Mouse (Mus musculus) heart, embryonic 11.5 days (tissue): ENCODE data around the gene Ap2a2. TPM values are rescaled to one million over a fixed set of nuclear protein-coding genes. Genes with fewer than 3 reads are reported as not detected.
A peak's percentile ranks its signal among the peaks of the same experiment; 100 is the strongest.

Experiments used
- ATAC-seq: fragments of 200-750 bp; cut with Nextera tagmentation; replicated peaks from 2 replicates; pipeline ENCODE4 v1.8.0; 2017; ENCODE audit warnings: moderate library complexity; ENCODE audit not compliant: insufficient number of reproducible peaks, low FRiP score, low TSS enrichment
- H3K27ac ChIP-seq: fragments of 300-500 bp; sonication (generic); 2 replicates; pipeline ENCODE4 v1.5.1; 2014; ENCODE audit warnings: mild to moderate bottlenecking, low read depth, low read length
- H3K27me3 ChIP-seq: fragments of 300-500 bp; sonication (generic); 2 replicates; pipeline ENCODE4 v1.6.1; 2014; ENCODE audit warnings: mild to moderate bottlenecking, low read length, mixed read lengths; ENCODE audit not compliant: control insufficient read depth, insufficient read depth
- H3K36me3 ChIP-seq: fragments of 300-500 bp; sonication (generic); 2 replicates; pipeline ENCODE4 v1.6.1; 2014; ENCODE audit warnings: mild to moderate bottlenecking, low read length, moderate library complexity, mixed read lengths; ENCODE audit not compliant: control insufficient read depth, insufficient read depth
- H3K4me1 ChIP-seq: fragments of 300-500 bp; sonication (generic); 2 replicates; pipeline ENCODE4 v1.6.1; 2014; ENCODE audit warnings: low read length; ENCODE audit not compliant: control insufficient read depth, insufficient read depth
- H3K4me2 ChIP-seq: fragments of 300-500 bp; sonication (generic); 2 replicates; pipeline ENCODE4 v1.6.1; 2014; ENCODE audit warnings: mild to moderate bottlenecking, moderate library complexity
- H3K4me3 ChIP-seq: fragments of 300-500 bp; sonication (generic); 2 replicates; pipeline ENCODE4 v1.5.1; 2014; ENCODE audit warnings: low read depth, low read length
- H3K9ac ChIP-seq: fragments of 300-500 bp; sonication (generic); 2 replicates; pipeline ENCODE4 v1.6.1; 2014; ENCODE audit warnings: mild to moderate bottlenecking, low read depth, low read length, moderate library complexity
- H3K9me3 ChIP-seq: fragments of 300-500 bp; sonication (generic); replicated peaks from 2 replicates; pipeline ENCODE4 v1.6.1; 2016; ENCODE audit warnings: low read length; ENCODE audit not compliant: control insufficient read depth
- WGBS: fragments of 180-500 bp; shearing (Covaris S2); extraction: QIAGEN DNeasy Blood & Tissue Kit; methylation state at CpG from one replicate; pipeline ENCODE4 v1.1.7; 2014; ENCODE audit not compliant: insufficient replicate concordance; 5-methylcytosine and 5-hydroxymethylcytosine counted together
- polyA plus RNA-seq: library from polyadenylated mRNA; unstranded; fragments of >200 nt; fragmentation: Nextera tagmentation; extraction: Ambion mirVana; gene quantifications from 2 replicates; pipeline ENCODE4 v1.2.1, GENCODE M21; 2014

Gene Ap2a2
- polyA plus RNA-seq, 1 experiment from 2014 or later: 53.0 TPM

- H3K36me3 ChIP-seq: peaks cover 6% of the 10 kb centered on the region
- no peaks in the 10 kb centered on the region for H3K27me3 ChIP-seq
- H3K27ac ChIP-seq: no peak overlapping the region
- no peaks in the 10 kb centered on the region for H3K4me1 ChIP-seq
- H3K9ac ChIP-seq: no peak overlapping the region
- no peaks in the 10 kb centered on the region for H3K9me3 ChIP-seq
- H3K4me2 ChIP-seq: no peak overlapping the region
- H3K4me3 ChIP-seq: no peak overlapping the region
- 80% methylated on average over 4 of the region's 4 CpGs for WGBS
- 0 out of 2 replicates have a peak, but pooled peaks have one; percentile 10 for ATAC-seq
Observed at GRCm38 (mm10) chr7:141525580-141525925, 36.4 kb upstream of the Ap2a2 start.

GRCm38 (mm10) chr7:141535570-141535969 is 26.4 kb upstream of the Ap2a2 start:
- H3K9me3 ChIP-seq: no peaks in the 10 kb centered on the region
- H3K27ac ChIP-seq: no peak overlapping the region
- 71% methylated on average over 1 of the region's 1 CpGs for WGBS
- H3K4me2 ChIP-seq: no peak overlapping the region
- no peak overlapping the region for H3K4me3 ChIP-seq
- peaks cover 16% of the 10 kb centered on the region for H3K4me1 ChIP-seq
- H3K36me3 ChIP-seq: no peaks in the 10 kb centered on the region; the same call in 1 of the 2 replicates
- ATAC-seq: no peak
- no peak overlapping the region for H3K9ac ChIP-seq
- H3K27me3 ChIP-seq: no peaks in the 10 kb centered on the region

- Histone ChIP-seq H3K27ac (peak overlapping the region; percentile 57; the same call in 1 of the 2 replicates), H3K27me3 (no peaks in the 10 kb centered on the region), H3K36me3 (no peaks in the 10 kb centered on the region), H3K9me3 (no peaks in the 10 kb centered on the region), H3K4me3 (peak overlapping the region; percentile 80), H3K4me1 (peaks cover 16% of the 10 kb centered on the region), H3K9ac (peak overlapping the region; percentile 90), H3K4me2 (peak overlapping the region; percentile 95)
- 13% methylated on average over 18 of the region's 18 CpGs for WGBS
- ATAC-seq: no peak
Observed at GRCm38 (mm10) chr7:141538852-141539555, 23.0 kb upstream of the Ap2a2 start.

GRCm38 (mm10) chr7:141539556-141540311 is 22.2 kb upstream of the Ap2a2 start, which contains the start of gene Chid1:
Gene Chid1, minus strand, starts transcription at chr7:141539857.
- Histone ChIP-seq H3K4me2 (peak within 1 kb of the TSS; percentile 95), H3K4me1 (peaks cover 14% of the 10 kb centered on the region), H3K27me3 (no peaks in the 10 kb centered on the region), H3K9me3 (no peaks in the 10 kb centered on the region), H3K27ac (peak within 1 kb of the TSS; percentile 57; the same call in 1 of the 2 replicates), H3K4me3 (peak within 1 kb of the TSS; percentile 80), H3K9ac (peak within 1 kb of the TSS; percentile 90), H3K36me3 (no peaks in the 10 kb centered on the region)
- ATAC-seq: peak; percentile 96
- 1% methylated on average over 46 of the region's 46 CpGs for WGBS

- Histone ChIP-seq H3K9ac (no peak overlapping the region; the same call in 1 of the 2 replicates), H3K4me3 (peak overlapping the region; percentile 80), H3K36me3 (no peaks in the 10 kb centered on the region), H3K9me3 (no peaks in the 10 kb centered on the region), H3K4me1 (peaks cover 13% of the 10 kb centered on the region), H3K27me3 (no peaks in the 10 kb centered on the region), H3K27ac (no peak overlapping the region), H3K4me2 (peak overlapping the region; percentile 95)
- 58% methylated on average over 13 of the region's 13 CpGs for WGBS
- no peak for ATAC-seq
Observed at GRCm38 (mm10) chr7:141540312-141541081, 21.5 kb upstream of the Ap2a2 start.

- ATAC-seq: no peak
- WGBS: 82% methylated on average over 4 of the region's 4 CpGs
Observed at GRCm38 (mm10) chr7:141541681-141542080, 20.3 kb upstream of the Ap2a2 start.

GRCm38 (mm10) chr7:141542588-141542987 is 19.4 kb upstream of the Ap2a2 start:
- H3K36me3 ChIP-seq: no peaks in the 10 kb centered on the region
- 84% methylated on average over 2 of the region's 2 CpGs for WGBS

More at GRCm38 (mm10) chr7:141541681-141542080, 20.3 kb upstream of the Ap2a2 start:
- Histone ChIP-seq H3K9ac (no peak overlapping the region), H3K9me3 (no peaks in the 10 kb centered on the region), H3K27ac (no peak overlapping the region), H3K27me3 (no peaks in the 10 kb centered on the region), H3K4me3 (no peak overlapping the region), H3K36me3 (no peaks in the 10 kb centered on the region), H3K4me2 (no peak overlapping the region), H3K4me1 (peaks cover 13% of the 10 kb centered on the region)

GRCm38 (mm10) chr7:141544654-141545053 is 17.3 kb upstream of the Ap2a2 start:
- H3K27me3 ChIP-seq: no peaks in the 10 kb centered on the region
- no peaks in the 10 kb centered on the region for H3K36me3 ChIP-seq
- H3K4me1 ChIP-seq: peaks cover 5% of the 10 kb centered on the region; the same call in 1 of the 2 replicates
- WGBS: 74% methylated on average over 4 of the region's 4 CpGs
- H3K9ac ChIP-seq: no peak overlapping the region
- no peaks in the 10 kb centered on the region for H3K9me3 ChIP-seq
- ATAC-seq: no peak
- H3K4me3 ChIP-seq: no peak overlapping the region
- no peak overlapping the region for H3K4me2 ChIP-seq
- H3K27ac ChIP-seq: no peak overlapping the region

More at GRCm38 (mm10) chr7:141542588-141542987, 19.4 kb upstream of the Ap2a2 start:
- Histone ChIP-seq H3K9me3 (no peaks in the 10 kb centered on the region), H3K27ac (no peak overlapping the region), H3K27me3 (no peaks in the 10 kb centered on the region), H3K9ac (no peak overlapping the region), H3K4me3 (no peak overlapping the region), H3K4me1 (peaks cover 13% of the 10 kb centered on the region), H3K4me2 (no peak overlapping the region)
- ATAC-seq: no peak
